Mouse (Mus musculus) CH12.LX (cell line): ENCODE data around the gene Gm20219. TPM values are rescaled to one million over a fixed set of nuclear protein-coding genes. Genes with fewer than 3 reads are reported as not detected.

ENCODE experiments used
- DNase-seq: peaks from one replicate; pipeline ENCODE4 v3.0.0-alpha.2; 2013; ENCODE audit errors: extremely low read depth
- H3K27ac ChIP-seq: 2 replicates; pipeline ENCODE4 v1.5.1; 2012; ENCODE audit warnings: low read depth, mild to moderate bottlenecking, control low read depth, moderate library complexity; ENCODE audit not compliant: insufficient read depth
- H3K27me3 ChIP-seq: replicated peaks from 2 replicates; pipeline ENCODE3; 2012; ENCODE audit warnings: inconsistent platforms
- H3K36me3 ChIP-seq, 2 experiments: replicated peaks in 1 of 2; 2 replicates each; pipeline versions ENCODE3 to v1.6.1; 2012; ENCODE audit warnings: inconsistent platforms in 1 of 2, low read length in 1 of 2, mild to moderate bottlenecking in 1 of 2, mixed read lengths in 1 of 2, moderate library complexity in 1 of 2; ENCODE audit not compliant: control insufficient read depth in 1 of 2, insufficient read depth in 1 of 2
- H3K4me1 ChIP-seq, 2 experiments: 2 replicates each; pipeline ENCODE4 v1.6.1; 2012; ENCODE audit warnings: inconsistent platforms in 1 of 2, moderate library complexity in 1 of 2; ENCODE audit not compliant: insufficient read depth in 2 of 2, control insufficient read depth in 1 of 2
- H3K4me2 ChIP-seq: 2 replicates; pipeline ENCODE4 v1.6.1; 2012; ENCODE audit warnings: low read depth, mild to moderate bottlenecking, control low read depth; ENCODE audit not compliant: poor library complexity, insufficient read depth, severe bottlenecking
- H3K4me3 ChIP-seq, 3 experiments: fragments of 150-350 bp in 1 of 3; sonication (generic) in 1 of 3; replicated peaks in 1 of 3; 2 replicates each; pipeline versions ENCODE3 to v1.5.1; 2011 to 2012; ENCODE audit warnings: low read depth in 2 of 3, low read length in 2 of 3, mild to moderate bottlenecking in 2 of 3, moderate library complexity in 2 of 3, control low read depth in 1 of 3, improper control_type of control experiment in 1 of 3, inconsistent platforms in 1 of 3, mixed read lengths in 1 of 3; ENCODE audit not compliant: poor library complexity in 1 of 3
- H3K79me2 ChIP-seq: replicated peaks from 2 replicates; pipeline ENCODE4 v1.6.1; 2012; ENCODE audit warnings: mild to moderate bottlenecking, moderate library complexity; ENCODE audit not compliant: control insufficient read depth, poor library complexity, insufficient read depth, severe bottlenecking; ENCODE audit errors: extremely low read depth
- H3K9ac ChIP-seq: 2 replicates; pipeline ENCODE4 v1.6.1; 2012; ENCODE audit warnings: low read depth, mild to moderate bottlenecking, control low read depth, moderate library complexity; ENCODE audit not compliant: insufficient read depth
- H3K9me3 ChIP-seq: replicated peaks from 2 replicates; pipeline ENCODE3; 2012; ENCODE audit warnings: low read length, inconsistent platforms, mixed read lengths
- CHD1 ChIP-seq: IDR thresholded peaks from 2 replicates; pipeline ENCODE4 v1.6.1; 2012; ENCODE audit warnings: low read depth, low read length, improper control_type of control experiment, inconsistent platforms
- CHD2 ChIP-seq: IDR thresholded peaks from 2 replicates; pipeline ENCODE4 v1.6.1; 2011; ENCODE audit warnings: low read length, improper control_type of control experiment
- CTCF ChIP-seq, 2 experiments: IDR thresholded peaks in 1 of 2; conservative IDR thresholded peaks in 1 of 2; 2 replicates each; pipeline ENCODE4 v1.5.1; 2011 to 2012; ENCODE audit warnings: low read depth in 2 of 2, low read length in 2 of 2, improper control_type of control experiment in 1 of 2, inconsistent platforms in 1 of 2, mild to moderate bottlenecking in 1 of 2, moderate library complexity in 1 of 2
- ELF1 ChIP-seq: IDR thresholded peaks from 2 replicates; pipeline ENCODE4 v1.6.1; 2014; ENCODE audit warnings: low read depth, mild to moderate bottlenecking, inconsistent platforms, low read length, improper control_type of control experiment
- HCFC1 ChIP-seq: IDR thresholded peaks from 2 replicates; pipeline ENCODE4 v1.6.1; 2012; ENCODE audit warnings: low read depth, mild to moderate bottlenecking, inconsistent platforms, low read length, improper control_type of control experiment
- KAT2A ChIP-seq: IDR thresholded peaks from 2 replicates; pipeline ENCODE4 v1.6.1; 2012; ENCODE audit warnings: low read length, improper control_type of control experiment, inconsistent platforms; ENCODE audit not compliant: insufficient replicate concordance
- MXI1 ChIP-seq: IDR thresholded peaks from 2 replicates; pipeline ENCODE4 v1.6.1; 2011; ENCODE audit warnings: mild to moderate bottlenecking, low read depth, low read length, improper control_type of control experiment
- POLR2AphosphoS2 ChIP-seq: IDR thresholded peaks from 2 replicates; pipeline ENCODE4 v1.6.1; 2011; ENCODE audit warnings: low read depth, low read length, improper control_type of control experiment
- RAD21 ChIP-seq: IDR thresholded peaks from 2 replicates; pipeline ENCODE4 v1.6.1; 2011; ENCODE audit warnings: low read depth, mild to moderate bottlenecking, low read length, improper control_type of control experiment, moderate library complexity
- SMC3 ChIP-seq: IDR thresholded peaks from 2 replicates; pipeline ENCODE4 v1.6.1; 2011; ENCODE audit warnings: low read depth, low read length, improper control_type of control experiment
- ZC3H11A ChIP-seq: IDR thresholded peaks from 2 replicates; pipeline ENCODE4 v1.6.1; 2012; ENCODE audit warnings: low read depth, mild to moderate bottlenecking, inconsistent platforms, low read length, improper control_type of control experiment
- dilution Hi-C: fragments of 300-500 bp; cut with MboI; formaldehyde crosslinking; loops from 2 replicates; pipeline ENCODE4 v1.14.3; 2020; ENCODE audit warnings: low sequenced_read_pairs; ENCODE audit not compliant: extremely low pct_unique_long_range_greater_than_20kb, extremely low pct_ligation_motif_present
- in situ Hi-C: fragments of 300-500 bp; cut with MboI; formaldehyde crosslinking; loops from 3 replicates; pipeline ENCODE4 v1.14.3; 2019; ENCODE audit warnings: low sequenced_read_pairs, low pct_ligation_motif_present, low pct_unique_long_range_greater_than_20kb, mixed read lengths
- polyA plus RNA-seq: library from polyadenylated mRNA; unstranded; fragments of >175 nt; gene quantifications from 2 replicates; pipeline ENCODE4 v1.2.1, GENCODE M21; 2012; ENCODE audit warnings: low read depth; ENCODE audit not compliant: insufficient read length
- total RNA-seq, 2 experiments: library from RNA; depleted of rRNA; stranded (reverse); fragments of 300-350 nt in 1 of 2; fragments of >200 nt in 1 of 2; gene quantifications; 2 replicates each; pipeline ENCODE4 v1.2.3; 2012 to 2014

Gene Gm20219
- total and polyA plus RNA-seq, 3 experiments = 0.42 to 1.6 TPM; not detected in 1

GRCm38 (mm10) chr17:56545945-56546344 lies 8.2 kb downstream of the Gm20219 start:
- no peaks in the 10 kb centered on the region for H3K9me3 ChIP-seq
- H3K36me3 ChIP-seq = no peaks in the 10 kb centered on the region
- in situ Hi-C loops (no loop called here), dilution Hi-C loops (no loop called here)
- peaks cover 4% of the 10 kb centered on the region for H3K27me3 ChIP-seq
- no peaks in the 10 kb centered on the region for H3K79me2 ChIP-seq
- H3K27ac ChIP-seq = no peak overlapping the region
- no peak overlapping the region for H3K4me2 ChIP-seq
- H3K9ac ChIP-seq = no peak overlapping the region
- peaks cover 7 to 16% of the 10 kb centered on the region in 2 experiments for H3K4me1 ChIP-seq
- H3K4me3 ChIP-seq = no peak overlapping the region
- no peak for DNase-seq
- peak; percentile 46; the same call in 1 of the 2 replicates for TF ChIP-seq HCFC1
- no peak for TF ChIP-seq POLR2AphosphoS2
- TF ChIP-seq SMC3 = no peak

GRCm38 (mm10) chr17:56544699-56545387 lies 9.3 kb downstream of the Gm20219 start:
- dilution Hi-C loops = no loop called here
- DNase-seq = no peak
- no peak overlapping the region for H3K4me3 ChIP-seq
- no peaks in the 10 kb centered on the region for H3K36me3 ChIP-seq
- H3K27me3 ChIP-seq = peaks cover 4% of the 10 kb centered on the region
- H3K4me2 ChIP-seq = no peak overlapping the region
- in situ Hi-C loops = loop anchor here (5.0 kb wide), 1 partner anchor 38 kb away; no protein-coding TSS in a partner anchor
- no peaks in the 10 kb centered on the region for H3K9me3 ChIP-seq
- H3K9ac ChIP-seq = no peak overlapping the region
- H3K79me2 ChIP-seq = no peaks in the 10 kb centered on the region
- TF ChIP-seq KAT2A (no peak), MXI1 (no peak), ZC3H11A (no peak)
- H3K27ac ChIP-seq = no peak overlapping the region
- peaks cover 0 to 15% of the 10 kb centered on the region in 2 experiments; a peak in 2 of 4 replicates for H3K4me1 ChIP-seq

- Histone ChIP-seq H3K79me2 (no peaks in the 10 kb centered on the region), H3K9ac (no peak overlapping the region), H3K4me1 (peaks cover 0 to 13% of the 10 kb centered on the region in 2 experiments; a peak in 2 of 4 replicates), H3K36me3 (no peaks in the 10 kb centered on the region), H3K9me3 (no peaks in the 10 kb centered on the region), H3K27ac (no peak overlapping the region), H3K27me3 (peaks cover 9% of the 10 kb centered on the region), H3K4me3 (no peak overlapping the region), H3K4me2 (no peak overlapping the region)
- DNase-seq = no peak
- dilution Hi-C loops = no loop called here
- in situ Hi-C loops = loop anchor here (5.0 kb wide), 1 partner anchor 36 kb away; no protein-coding TSS in a partner anchor
- TF ChIP-seq ELF1 (no peak), CHD1 (no peak), CHD2 (no peak), RAD21 (no peak), CTCF (conservative IDR thresholded peaks at IDR 0.05 in 1 of 2, IDR thresholded peaks at IDR 0.05 in 1 of 2; ENCODE audit: low read depth in 2 of 2, low read length in 2 of 2) (peak in 1 of 2 experiments; percentile 40; a peak in 2 of 4 replicates), HCFC1 (no peak)
Measured at GRCm38 (mm10) chr17:56543684-56544224, 10.4 kb downstream of the Gm20219 start.
